Mouse (Mus musculus) lung, embryonic 14.5 days (tissue): ENCODE data around the gene Gpbar1. TPM values are rescaled to one million over a fixed set of nuclear protein-coding genes. Genes with fewer than 3 reads are reported as not detected.

Experiments
- ATAC-seq: fragments of 200-750 bp; cut with Nextera tagmentation; 2 replicates; pipeline ENCODE4 v1.8.0; 2017; ENCODE audit warnings: mild to moderate bottlenecking, moderate TSS enrichment, moderate library complexity; ENCODE audit not compliant: insufficient read depth
- DNase-seq: peaks from one replicate; pipeline ENCODE4 v3.0.0-alpha.2; 2015
- H3K27ac ChIP-seq: fragments of 300-500 bp; sonication (generic); 2 replicates; pipeline ENCODE4 v1.5.1; 2014; ENCODE audit warnings: low read depth, mild to moderate bottlenecking, moderate library complexity
- H3K27me3 ChIP-seq: fragments of 300-500 bp; sonication (generic); 2 replicates; pipeline ENCODE4 v1.6.1; 2014; ENCODE audit warnings: low read length, control low read depth; ENCODE audit not compliant: insufficient read depth
- H3K36me3 ChIP-seq: fragments of 300-500 bp; sonication (generic); 2 replicates; pipeline ENCODE4 v1.6.1; 2014; ENCODE audit warnings: control low read depth; ENCODE audit not compliant: insufficient read depth
- H3K4me1 ChIP-seq: fragments of 300-500 bp; sonication (generic); 2 replicates; pipeline ENCODE4 v1.6.1; 2014; ENCODE audit warnings: antibody characterized with exemption, control low read depth; ENCODE audit not compliant: insufficient read depth
- H3K4me2 ChIP-seq: fragments of 300-500 bp; sonication (generic); 2 replicates; pipeline ENCODE4 v1.6.1; 2014; ENCODE audit warnings: mild to moderate bottlenecking
- H3K4me3 ChIP-seq: fragments of 300-500 bp; sonication (generic); 2 replicates; pipeline ENCODE4 v1.5.1; 2014; ENCODE audit warnings: low read depth, low read length
- H3K9ac ChIP-seq: fragments of 300-500 bp; sonication (generic); 2 replicates; pipeline ENCODE4 v1.6.1; 2014
- H3K9me3 ChIP-seq: fragments of 300-500 bp; sonication (generic); 2 replicates; pipeline ENCODE4 v1.6.1; 2016; ENCODE audit warnings: low read depth, low read length, control low read depth
- CTCF ChIP-seq: IDR thresholded peaks from 2 replicates; pipeline ENCODE4 v1.5.1; 2016; ENCODE audit warnings: antibody characterized with exemption, low read depth
- WGBS: fragments of 180-500 bp; shearing (Covaris S2); extraction: QIAGEN DNeasy Blood & Tissue Kit; methylation state at CpG from one replicate; pipeline ENCODE4 v1.1.7; 2014; 5-methylcytosine and 5-hydroxymethylcytosine counted together
- polyA plus RNA-seq: library from polyadenylated mRNA; unstranded; fragments of >200 nt; fragmentation: Nextera tagmentation; extraction: Ambion mirVana; gene quantifications from 2 replicates; pipeline ENCODE4 v1.2.1, GENCODE M21; 2014

Gene Gpbar1
- polyA plus RNA-seq, 1 experiment from 2014 or later, result 0.57 TPM

DNA sequence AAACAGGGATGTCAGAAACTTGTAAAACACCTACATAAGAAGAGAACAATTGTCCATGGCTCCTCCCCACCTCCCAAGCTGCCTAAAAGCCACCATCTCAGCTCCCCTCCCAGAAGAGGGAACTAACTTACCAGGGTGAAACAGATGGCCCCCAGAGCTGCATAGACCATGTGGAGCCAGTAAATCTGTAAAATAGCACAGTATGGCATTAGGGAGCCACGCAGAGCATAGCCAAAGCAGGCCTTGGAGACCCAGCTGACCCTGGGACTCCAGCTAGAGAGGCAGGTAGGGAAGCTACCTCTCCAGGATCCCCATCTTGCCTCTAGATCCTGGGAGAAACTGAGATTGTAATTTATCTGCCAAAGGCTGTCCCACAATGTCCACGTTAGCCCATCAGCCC lies 11.4 kb downstream of the Gpbar1 start:
- TF ChIP-seq CTCF, result no peak
- ATAC-seq, result no peak
- Histone ChIP-seq H3K27me3 (no peaks in the 10 kb centered on the region), H3K27ac (no peak overlapping the region; the same call in 1 of the 2 replicates), H3K9ac (no peak overlapping the region), H3K4me2 (no peak overlapping the region), H3K4me1 (peaks cover 11% of the 10 kb centered on the region), H3K4me3 (no peak overlapping the region), H3K36me3 (peaks cover 66% of the 10 kb centered on the region), H3K9me3 (no peaks in the 10 kb centered on the region)
- WGBS, result 76% methylated on average over 2 of the region's 2 CpGs
- DNase-seq, result no peak

DNA sequence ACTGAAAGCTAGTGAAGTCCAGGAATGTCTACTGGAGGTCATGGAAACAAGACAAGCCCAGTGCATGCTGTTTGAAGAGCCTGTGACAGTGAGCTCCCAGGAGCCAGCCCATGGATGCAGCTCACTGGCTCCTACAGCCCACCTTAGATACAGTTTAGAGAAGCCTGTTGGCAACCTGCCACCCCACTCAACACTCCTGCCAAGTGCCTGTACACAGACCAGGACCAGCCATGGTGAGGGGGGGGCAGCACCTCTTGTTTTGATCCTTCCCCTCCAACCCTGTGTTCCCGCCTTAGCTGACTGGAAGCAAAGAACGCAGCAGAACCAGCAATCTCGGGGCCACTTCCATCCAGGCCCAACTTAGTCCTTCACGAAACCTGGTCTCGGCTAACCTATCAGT lies 11.8 kb downstream of the Gpbar1 start:
- Histone ChIP-seq H3K4me1 (peaks cover 15% of the 10 kb centered on the region), H3K27ac (no peak overlapping the region; the same call in 1 of the 2 replicates), H3K27me3 (no peaks in the 10 kb centered on the region), H3K36me3 (peaks cover 66% of the 10 kb centered on the region), H3K4me2 (no peak overlapping the region), H3K4me3 (no peak overlapping the region), H3K9me3 (no peaks in the 10 kb centered on the region), H3K9ac (no peak overlapping the region)
- WGBS, result 86% methylated on average over 5 of the region's 5 CpGs
- ATAC-seq, result no peak
- peak; percentile 53 for DNase-seq
- no peak for TF ChIP-seq CTCF

DNA sequence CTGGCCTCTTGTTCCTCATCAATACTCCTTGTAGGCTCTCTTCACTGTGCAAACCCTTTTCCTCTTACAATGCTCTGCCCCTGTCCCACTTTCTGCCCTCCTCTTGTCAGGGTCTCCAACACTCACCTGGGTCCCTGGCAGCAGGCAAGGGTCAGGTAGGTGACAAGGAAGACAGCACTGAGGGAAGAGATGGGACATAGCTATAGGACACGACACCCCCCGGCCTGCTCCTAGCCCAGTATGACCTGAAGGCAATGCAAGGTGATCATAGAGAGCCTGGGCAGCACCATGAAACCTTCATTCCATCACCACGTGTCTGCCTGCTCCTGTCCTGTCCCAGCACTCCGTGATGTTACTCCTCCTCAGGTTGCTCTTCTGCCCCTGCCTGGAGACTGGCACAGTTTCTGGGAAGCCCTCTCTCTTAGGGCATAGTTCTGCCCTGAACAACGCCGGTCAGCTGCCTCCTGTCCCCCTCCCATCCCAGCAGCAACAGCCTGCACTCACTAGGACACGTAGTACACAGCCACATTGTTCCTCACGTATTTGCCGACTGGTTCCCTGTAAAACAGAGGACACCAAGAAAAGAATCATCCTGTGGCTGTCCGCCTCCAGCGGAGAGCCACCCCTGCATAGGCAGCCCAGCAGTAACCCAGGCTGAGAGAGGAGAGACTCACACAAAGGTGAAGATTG lies 14.1 kb downstream of the Gpbar1 start:
- no peak overlapping the region for H3K9ac ChIP-seq
- H3K27me3 ChIP-seq, result no peaks in the 10 kb centered on the region
- DNase-seq, result no peak
- ATAC-seq, result no peak
- no peak for TF ChIP-seq CTCF
- no peak overlapping the region for H3K4me3 ChIP-seq
- H3K36me3 ChIP-seq, result peaks cover 59% of the 10 kb centered on the region
- no peak overlapping the region for H3K4me2 ChIP-seq
- no peaks in the 10 kb centered on the region for H3K9me3 ChIP-seq
- peak overlapping the region; percentile 84 for H3K27ac ChIP-seq
- H3K4me1 ChIP-seq, result peaks cover 35% of the 10 kb centered on the region
- WGBS, result 83% methylated on average over 11 of the region's 11 CpGs

DNA sequence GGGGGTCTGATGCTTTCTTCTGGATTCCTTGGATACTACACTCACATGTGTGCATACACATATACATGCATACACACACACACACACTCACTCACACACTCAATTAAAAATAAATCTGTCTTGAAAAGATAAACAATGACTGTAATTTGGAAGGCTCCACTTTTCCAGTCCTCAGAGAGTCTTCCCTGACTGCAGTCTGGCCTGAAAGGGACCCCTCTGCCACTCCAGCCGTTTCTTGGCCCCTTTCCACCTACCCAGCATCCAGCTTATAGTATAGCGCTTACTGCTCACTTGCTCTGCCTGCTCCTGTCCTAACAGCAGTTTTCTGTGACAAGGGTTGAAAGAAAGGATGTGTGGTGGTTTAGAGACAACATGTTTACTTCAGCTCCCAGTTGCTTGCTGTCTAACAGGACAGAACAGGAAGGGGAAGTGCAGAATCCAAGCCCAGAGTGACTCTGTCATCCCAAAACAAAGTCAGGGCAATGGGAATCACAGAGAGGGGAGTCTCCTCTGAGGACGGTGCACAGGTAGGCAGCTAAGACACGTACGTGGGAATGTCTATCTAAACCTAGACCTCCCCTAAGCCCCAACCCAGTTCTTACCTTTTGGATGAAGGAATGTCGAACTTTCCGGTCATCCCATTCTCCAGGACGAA lies 15.1 kb downstream of the Gpbar1 start:
- peaks cover 56% of the 10 kb centered on the region for H3K36me3 ChIP-seq
- no peak overlapping the region for H3K9ac ChIP-seq
- H3K4me1 ChIP-seq, result peaks cover 40% of the 10 kb centered on the region
- no peak overlapping the region for H3K4me2 ChIP-seq
- DNase-seq (peak; percentile 91), ATAC-seq (peak; percentile 38)
- 70% methylated on average over 8 of the region's 8 CpGs for WGBS
- peak overlapping the region; percentile 84 for H3K27ac ChIP-seq
- H3K9me3 ChIP-seq, result no peaks in the 10 kb centered on the region
- no peak for TF ChIP-seq CTCF
- no peak overlapping the region for H3K4me3 ChIP-seq
- no peaks in the 10 kb centered on the region for H3K27me3 ChIP-seq

DNA sequence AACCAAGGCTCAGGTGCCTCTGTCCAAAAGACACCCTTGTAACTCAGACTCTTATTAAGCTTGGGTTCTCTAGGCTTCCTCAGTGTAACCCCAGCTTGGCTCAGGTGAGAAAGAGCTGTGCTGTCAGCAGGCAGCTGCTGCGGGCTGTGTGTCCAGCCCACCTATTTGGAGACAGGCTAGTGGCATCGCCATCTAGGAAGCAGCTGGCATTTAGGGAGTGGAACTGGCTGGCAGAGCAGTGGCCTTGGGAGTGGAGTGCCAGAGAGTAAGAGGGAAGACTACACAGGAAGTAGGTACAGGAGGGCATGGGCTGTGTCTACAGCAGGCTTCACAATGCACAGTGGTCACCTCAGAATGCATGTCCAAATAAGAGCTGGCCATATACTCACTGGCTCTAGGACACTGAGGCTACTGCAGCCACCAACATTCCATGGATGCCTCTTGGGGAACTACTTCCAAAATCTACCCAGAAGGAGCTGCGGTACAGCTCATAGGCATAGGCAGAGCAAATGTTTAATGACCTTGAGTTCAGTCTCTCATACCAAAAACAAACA lies 15.8 kb downstream of the Gpbar1 start:
- H3K4me1 ChIP-seq, result peaks cover 40% of the 10 kb centered on the region
- no peak for ATAC-seq
- no peak overlapping the region for H3K9ac ChIP-seq
- no peak for TF ChIP-seq CTCF
- peaks cover 49% of the 10 kb centered on the region for H3K36me3 ChIP-seq
- no peak overlapping the region for H3K4me2 ChIP-seq
- WGBS, result 82% methylated on average over 3 of the region's 3 CpGs
- H3K9me3 ChIP-seq, result no peaks in the 10 kb centered on the region
- DNase-seq, result no peak
- peak overlapping the region; percentile 84 for H3K27ac ChIP-seq
- H3K27me3 ChIP-seq, result no peaks in the 10 kb centered on the region
- H3K4me3 ChIP-seq, result no peak overlapping the region

DNA sequence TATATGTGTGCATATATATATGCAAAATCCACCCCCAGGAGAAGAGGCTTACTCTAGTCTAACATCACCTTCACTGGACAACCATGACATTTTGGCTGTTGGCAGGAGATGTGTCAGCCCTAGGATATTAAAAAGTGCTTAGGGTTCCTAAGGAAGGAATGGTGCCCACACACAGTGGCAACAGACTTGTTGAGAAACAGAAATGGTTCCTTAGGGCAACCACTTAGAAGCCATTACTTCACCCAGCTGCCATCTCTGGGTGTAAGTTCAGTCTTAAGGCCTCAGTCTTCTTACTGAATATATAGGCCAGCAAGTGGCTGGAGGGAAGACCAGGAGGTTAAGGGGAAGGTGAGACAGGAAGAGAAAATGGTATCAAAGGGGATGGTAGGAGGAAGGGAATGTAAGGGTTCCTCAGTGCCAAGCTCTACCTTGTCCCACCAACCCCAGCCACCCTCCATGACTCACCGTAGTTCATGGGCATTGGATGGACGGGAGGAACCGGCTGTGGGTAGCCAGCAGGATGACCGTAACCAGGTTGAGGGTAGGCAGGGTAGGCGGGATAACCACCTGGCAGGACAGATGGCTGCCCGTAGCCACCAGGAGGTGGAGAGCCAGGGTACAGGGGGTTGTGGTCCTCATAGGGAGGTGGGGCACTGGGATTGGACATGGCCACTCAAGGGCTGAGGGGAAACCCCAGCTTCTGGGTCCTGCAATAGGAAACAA lies 16.5 kb downstream of the Gpbar1 start:
- Histone ChIP-seq H3K9ac (peak overlapping the region; percentile 48), H3K27ac (peak overlapping the region; percentile 97), H3K27me3 (no peaks in the 10 kb centered on the region), H3K4me1 (peaks cover 40% of the 10 kb centered on the region), H3K9me3 (no peaks in the 10 kb centered on the region), H3K4me3 (peak overlapping the region; percentile 17; the same call in 1 of the 2 replicates), H3K36me3 (peaks cover 42% of the 10 kb centered on the region), H3K4me2 (peak overlapping the region; percentile 58)
- DNase-seq (no peak), ATAC-seq (no peak)
- WGBS, result 87% methylated on average over 6 of the region's 6 CpGs
- peak; percentile 19; the same call in 1 of the 2 replicates for TF ChIP-seq CTCF
